14 mouse cellular contexts compared by ENCODE assay signal in genomic region chr5:81969685-81970524, GRCm38 (mm10).
DNase-seq lines count a peak whose midpoint lies in the region; ATAC-seq and TF ChIP-seq lines count a peak whose summit lies in the region.
"Had no signal": no experiment of that assay in that cellular context is flagged by ENCODE, and none has a peak within 500 bp of the region (broad histone marks: within the 10 kb centered on the region; RNA-seq: fewer than 3 reads in every experiment).

No protein-coding gene starts in this region.

- no peaks in the 10 kb centered on the region for H3K4me1 ChIP-seq in midbrain, embryonic 11.5 days (ENCODE audit: control insufficient read depth, insufficient read depth, low read length)
- H3K4me1 ChIP-seq in midbrain, embryonic 10.5 days, result 0 out of 2 replicates have a peak, but pooled peaks cover 3% of the 10 kb centered on the region
- peaks cover 11% of the 10 kb centered on the region for H3K4me1 ChIP-seq in limb, embryonic 13.5 days
- no peaks in the 10 kb centered on the region for H3K4me1 ChIP-seq in thymus, adult 2 months (replicated peaks; ENCODE audit: control insufficient read depth, insufficient read depth, low read length)
- H3K4me1 ChIP-seq: embryonic facial prominence, embryonic 12.5 days; liver, embryonic 13.5 days had no signal

- H3K4me2 ChIP-seq in midbrain, embryonic 11.5 days, result no peak overlapping the region
- peak overlapping the region; percentile 55 for H3K4me2 ChIP-seq in limb, embryonic 13.5 days (replicated peaks)
- H3K4me2 ChIP-seq: embryonic facial prominence, embryonic 12.5 days; liver, embryonic 13.5 days had no signal

- no peaks in the 10 kb centered on the region for H3K36me3 ChIP-seq in midbrain, embryonic 11.5 days (ENCODE audit: control insufficient read depth, insufficient read depth, low read length)
- H3K36me3 ChIP-seq in midbrain, embryonic 10.5 days, result no peaks in the 10 kb centered on the region
- no peaks in the 10 kb centered on the region for H3K36me3 ChIP-seq in limb, embryonic 13.5 days
- H3K36me3 ChIP-seq in thymus, adult 2 months (ENCODE audit: control insufficient read depth, insufficient read depth, low read length), result no peaks in the 10 kb centered on the region
- H3K36me3 ChIP-seq: embryonic facial prominence, embryonic 12.5 days; liver, embryonic 13.5 days had no signal

- peak; percentile 8 for DNase-seq in embryo, embryonic 10.5 days (ENCODE audit: low spot score)
- no peak for DNase-seq in embryo, embryonic 10 days (ENCODE audit: low spot score)
- peak; percentile 84 for DNase-seq in midbrain, embryonic 11.5 days (ENCODE audit: low spot score, missing footprints)
- no peak for DNase-seq in midbrain, embryonic 10.5 days (ENCODE audit: low spot score)
- peak; percentile 39 for DNase-seq in retina, embryonic 14.5 days (ENCODE audit: low spot score)
- DNase-seq in thymus, adult 2 months, result no peak
- no peak for DNase-seq in cerebellum, postnatal 14 days
- DNase-seq: gastrocnemius, adult 2 months; kidney, adult 2 months; liver, embryonic 13.5 days; lung, postnatal 4 days; thymus, postnatal 25 days had no signal

- H3K27me3 ChIP-seq in midbrain, embryonic 11.5 days (ENCODE audit: control insufficient read depth, insufficient read depth, low read length), result no peaks in the 10 kb centered on the region
- H3K27me3 ChIP-seq in midbrain, embryonic 10.5 days (ENCODE audit: low read depth, poor library complexity, severe bottlenecking), result no peaks in the 10 kb centered on the region
- H3K27me3 ChIP-seq in limb, embryonic 13.5 days, result no peaks in the 10 kb centered on the region
- no peaks in the 10 kb centered on the region for H3K27me3 ChIP-seq in thymus, adult 2 months (ENCODE audit: control insufficient read depth, insufficient read depth, low read length)
- H3K27me3 ChIP-seq: embryonic facial prominence, embryonic 12.5 days; liver, embryonic 13.5 days had no signal

- ATAC-seq in midbrain, embryonic 11.5 days (ENCODE audit: low FRiP score), result peak; percentile 62
- ATAC-seq in limb, embryonic 13.5 days (ENCODE audit: low FRiP score, low read depth), result peak; percentile 67; the same call in 1 of the 2 replicates

- no peaks in the 10 kb centered on the region for H3K9me3 ChIP-seq in midbrain, embryonic 11.5 days (ENCODE audit: control insufficient read depth, low read length)
- H3K9me3 ChIP-seq in midbrain, embryonic 10.5 days (replicated peaks), result no peaks in the 10 kb centered on the region
- H3K9me3 ChIP-seq in limb, embryonic 13.5 days, result no peaks in the 10 kb centered on the region
- H3K9me3 ChIP-seq: embryonic facial prominence, embryonic 12.5 days; liver, embryonic 13.5 days had no signal

- H3K4me3 ChIP-seq in midbrain, embryonic 11.5 days (ENCODE audit: low read depth, low read length), result no peak overlapping the region
- no peak overlapping the region for H3K4me3 ChIP-seq in midbrain, embryonic 10.5 days
- H3K4me3 ChIP-seq in limb, embryonic 13.5 days, result peak overlapping the region; percentile 18; the same call in 1 of the 2 replicates
- no peak overlapping the region for H3K4me3 ChIP-seq in thymus, adult 2 months (ENCODE audit: control insufficient read depth, insufficient read depth, low read length)
- H3K4me3 ChIP-seq: embryonic facial prominence, embryonic 12.5 days; gastrocnemius, adult 2 months; liver, embryonic 13.5 days had no signal

- no peak for TF ChIP-seq POLR2A in thymus, adult 2 months (IDR thresholded peaks at IDR 0.05; ENCODE audit: control insufficient read depth, extremely low read depth, insufficient read depth, low read length, poor library complexity)

- WGBS in midbrain, embryonic 11.5 days, result 80% methylated on average over 24 of the region's 24 CpGs
- WGBS in midbrain, embryonic 10.5 days, result 83% methylated on average over 24 of the region's 24 CpGs
- 25% methylated on average over 24 of the region's 24 CpGs for WGBS in limb, embryonic 13.5 days
- WGBS in thymus, adult 2 months, result 94% methylated on average over 24 of the region's 24 CpGs

- no peak overlapping the region for H3K27ac ChIP-seq in midbrain, embryonic 11.5 days (ENCODE audit: low read depth, low read length)
- no peak overlapping the region; the same call in 1 of the 2 replicates for H3K27ac ChIP-seq in midbrain, embryonic 10.5 days (replicated peaks)
- H3K27ac ChIP-seq in limb, embryonic 13.5 days, result peak overlapping the region; percentile 63; the same call in 1 of the 2 replicates
- no peak overlapping the region for H3K27ac ChIP-seq in thymus, adult 2 months (ENCODE audit: control insufficient read depth, insufficient read depth, low read length)
- H3K27ac ChIP-seq: embryonic facial prominence, embryonic 12.5 days; gastrocnemius, adult 2 months; liver, embryonic 13.5 days had no signal

- H3K9ac ChIP-seq in midbrain, embryonic 11.5 days (ENCODE audit: low read length), result no peak overlapping the region
- H3K9ac ChIP-seq in limb, embryonic 13.5 days, result 0 out of 2 replicates have a peak overlapping the region, but pooled peaks have one; percentile 43
- H3K9ac ChIP-seq: embryonic facial prominence, embryonic 12.5 days; liver, embryonic 13.5 days had no signal

- TF ChIP-seq CTCF in thymus, adult 2 months (IDR thresholded peaks at IDR 0.05; ENCODE audit: borderline replicate concordance, control insufficient read depth, extremely low read depth, insufficient read depth, low read length, poor library complexity), result no peak

Comparison
In these comparisons a context has a peak if more than half of its experiments do, and no peak if none do; other contexts are left out.
1. DNase-seq: peak in embryo, embryonic 10.5 days (single experiment), midbrain, embryonic 11.5 days (single experiment) and retina, embryonic 14.5 days (single experiment); none in embryo, embryonic 10 days (single experiment), midbrain, embryonic 10.5 days (single experiment), thymus, adult 2 months (single experiment) and cerebellum, postnatal 14 days (0 of 2).